Mouse (Mus musculus) E14TG2a.4 (cell line): ENCODE results near the gene Gucd1.

Experiments used
- CTCF ChIP-seq: conservative IDR thresholded peaks from 2 replicates; pipeline ENCODE4 v1.5.1; 2014; ENCODE audit warnings: low read length
- POU5F1 ChIP-seq: IDR thresholded peaks from 2 replicates; pipeline ENCODE4 v1.6.1; 2014; ENCODE audit warnings: low read length, borderline replicate concordance

- TF ChIP-seq CTCF: no peak
- no peak for TF ChIP-seq POU5F1
Observed at GRCm38 (mm10) chr10:75481703-75482102, 36.1 kb downstream of the Gucd1 start.
